Mouse (Mus musculus) pancreas, adult 10 weeks (tissue): Measurements from ENCODE around the gene Neurod6. TPM values are rescaled to one million over a fixed set of nuclear protein-coding genes. Genes with fewer than 3 reads are reported as not detected.

Experiments
- polyA plus RNA-seq: library from polyadenylated mRNA; stranded (reverse); fragments of 350-450 nt; fragmentation: Illumina TruSeq; extraction: RNeasy Lipid Tissue Mini Kit (QIAGEN cat#74804); gene quantifications from one replicate; pipeline ENCODE4 v1.2.3, GENCODE M21; 2015; ENCODE audit warnings: low read depth, low replicate concordance; ENCODE audit not compliant: insufficient read depth

Neurod6 gene
- not detected for polyA plus RNA-seq

DNA sequence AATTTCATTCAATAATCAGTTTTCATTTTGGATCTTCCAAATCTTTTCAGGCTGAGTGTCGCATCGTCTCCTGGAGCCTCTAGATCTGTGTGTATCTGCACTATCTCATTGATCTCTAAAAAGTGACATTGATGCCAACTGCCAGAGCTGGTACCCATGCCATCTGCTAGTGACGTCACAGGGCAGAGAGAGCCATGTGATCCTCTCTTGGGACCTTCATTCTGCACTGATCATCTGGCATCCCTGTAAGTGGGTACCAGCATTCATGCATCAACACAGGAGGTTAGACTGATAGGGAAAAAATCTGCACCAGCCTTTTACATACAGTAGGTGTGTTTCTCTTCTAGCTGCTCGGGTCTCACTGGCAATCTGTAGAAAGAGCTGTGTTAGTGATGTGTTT is at the start of gene Neurod6:
Neurod6 (minus strand) TSS at position 290 of the 400 bp plus-strand sequence.

Other genes starting within 250 kb of the Neurod6 start
- gene Adcyap1r1, start 229.3 kb downstream of the Neurod6 start, polyA plus RNA-seq = 4.5 TPM
- gene Itprid1, start 155.6 kb upstream of the Neurod6 start, polyA plus RNA-seq = not detected